Mouse (Mus musculus) neural tube, embryonic 11.5 days (tissue): Measurements from ENCODE around the gene Krtap28-10. TPM values are rescaled to one million over a fixed set of nuclear protein-coding genes. Genes with fewer than 3 reads are reported as not detected.

Experiments
- ATAC-seq: fragments of 200-750 bp; cut with Nextera tagmentation; 2 replicates; pipeline ENCODE4 v1.8.0; 2017; ENCODE audit warnings: moderate number of reproducible peaks, mild to moderate bottlenecking, moderate TSS enrichment, moderate library complexity; ENCODE audit not compliant: insufficient read depth, low FRiP score, low TSS enrichment
- DNase-seq: peaks from one replicate; pipeline ENCODE4 v3.0.0-alpha.2; 2015; ENCODE audit warnings: low spot score
- H3K27ac ChIP-seq: fragments of 300-500 bp; sonication (generic); 2 replicates; pipeline ENCODE4 v1.5.1; 2014; ENCODE audit warnings: low read depth, mild to moderate bottlenecking, low read length
- H3K27me3 ChIP-seq: fragments of 300-500 bp; sonication (generic); 2 replicates; pipeline ENCODE4 v1.6.1; 2014; ENCODE audit warnings: mild to moderate bottlenecking, low read length, mixed read lengths; ENCODE audit not compliant: control insufficient read depth, insufficient read depth
- H3K36me3 ChIP-seq: fragments of 300-500 bp; sonication (generic); 2 replicates; pipeline ENCODE4 v1.6.1; 2014; ENCODE audit warnings: mild to moderate bottlenecking, low read length, moderate library complexity, mixed read lengths; ENCODE audit not compliant: control insufficient read depth, insufficient read depth
- H3K4me1 ChIP-seq: fragments of 300-500 bp; sonication (generic); 2 replicates; pipeline ENCODE4 v1.6.1; 2014; ENCODE audit warnings: low read length, mixed read lengths; ENCODE audit not compliant: control insufficient read depth, insufficient read depth
- H3K4me2 ChIP-seq: fragments of 300-500 bp; sonication (generic); 2 replicates; pipeline ENCODE4 v1.6.1; 2014; ENCODE audit warnings: low read depth, mild to moderate bottlenecking, moderate library complexity
- H3K4me3 ChIP-seq: fragments of 300-500 bp; sonication (generic); 2 replicates; pipeline ENCODE4 v1.5.1; 2014; ENCODE audit warnings: low read depth, low read length
- H3K9ac ChIP-seq: fragments of 300-500 bp; sonication (generic); 2 replicates; pipeline ENCODE4 v1.6.1; 2014; ENCODE audit warnings: mild to moderate bottlenecking, low read length
- H3K9me3 ChIP-seq: fragments of 300-500 bp; sonication (generic); 2 replicates; pipeline ENCODE4 v1.6.1; 2016; ENCODE audit warnings: low read length; ENCODE audit not compliant: control insufficient read depth
- WGBS: fragments of 180-500 bp; shearing (Covaris S2); extraction: QIAGEN DNeasy Blood & Tissue Kit; methylation state at CpG from one replicate; pipeline ENCODE4 v1.1.7; 2014; 5-methylcytosine and 5-hydroxymethylcytosine counted together
- polyA plus RNA-seq: library from polyadenylated mRNA; unstranded; fragments of >200 nt; fragmentation: Nextera tagmentation; extraction: Ambion mirVana; gene quantifications from 2 replicates; pipeline ENCODE4 v1.2.1, GENCODE M21; 2014

Krtap28-10 gene
- not detected in 2 replicates for polyA plus RNA-seq

DNA sequence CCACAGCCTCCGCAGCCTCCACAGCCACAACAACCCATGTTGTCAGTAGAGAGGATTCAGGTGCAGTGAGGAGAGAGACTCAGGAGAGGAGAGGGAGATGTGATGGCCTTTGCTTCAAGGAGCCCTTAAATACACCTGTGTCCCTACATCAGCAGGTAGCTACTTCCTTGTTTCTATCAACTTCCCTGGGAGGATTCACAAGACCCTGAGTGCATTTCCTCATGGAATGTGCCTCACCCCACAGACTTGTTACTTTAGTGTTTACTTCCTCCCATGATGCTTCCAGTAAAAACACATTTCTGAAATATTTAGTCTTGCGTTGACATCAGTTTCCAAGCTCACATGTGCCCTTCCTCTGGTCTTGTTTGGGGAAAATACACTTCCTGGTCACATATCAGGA, at the start of gene Krtap28-10:
TSS of gene Krtap28-10 (minus strand) at position 101 of the 400 bp plus-strand sequence.
- no peak within 1 kb of the TSS for H3K4me2 ChIP-seq
- H3K36me3 ChIP-seq: no peaks in the 10 kb centered on the region
- H3K9me3 ChIP-seq: no peaks in the 10 kb centered on the region
- DNase-seq (no peak), ATAC-seq (no peak)
- H3K4me3 ChIP-seq: no peak within 1 kb of the TSS
- WGBS: 92% methylated on average over 2 of the region's 2 CpGs
- no peak within 1 kb of the TSS for H3K27ac ChIP-seq
- H3K27me3 ChIP-seq: no peaks in the 10 kb centered on the region
- no peak within 1 kb of the TSS for H3K9ac ChIP-seq
- 0 out of 2 replicates have a peak, but pooled peaks cover 2% of the 10 kb centered on the region for H3K4me1 ChIP-seq

GRCm38 (mm10) chr1:83091268-83091667, 49.0 kb upstream of the Krtap28-10 start:
- no peaks in the 10 kb centered on the region for H3K4me1 ChIP-seq
- no peak overlapping the region for H3K4me3 ChIP-seq
- WGBS: 79% methylated on average over 3 of the region's 3 CpGs
- no peak overlapping the region for H3K4me2 ChIP-seq
- ATAC-seq: no peak
- H3K27me3 ChIP-seq: no peaks in the 10 kb centered on the region
- no peaks in the 10 kb centered on the region for H3K9me3 ChIP-seq
- H3K36me3 ChIP-seq: no peaks in the 10 kb centered on the region
- H3K9ac ChIP-seq: no peak overlapping the region
- DNase-seq: no peak
- no peak overlapping the region for H3K27ac ChIP-seq

DNA sequence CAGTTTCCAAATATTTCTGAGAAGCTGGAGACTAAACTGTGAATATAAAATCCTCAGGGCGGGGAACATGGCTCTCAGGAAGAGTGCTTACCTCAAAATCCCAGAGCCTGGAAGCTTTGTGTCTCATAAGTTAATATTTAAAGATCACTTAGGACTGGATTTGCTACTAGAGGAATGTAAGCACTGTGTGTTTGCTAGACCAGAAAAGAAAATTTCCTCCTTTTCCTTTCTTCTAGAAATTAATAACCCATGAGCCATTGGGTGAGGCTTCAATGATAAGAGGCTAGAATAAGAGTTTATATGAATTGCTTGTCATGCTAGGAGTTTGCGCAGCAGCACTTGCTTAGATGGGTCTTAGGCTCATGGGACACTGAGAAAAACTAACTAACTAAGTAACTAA, 42.5 kb upstream of the Krtap28-10 start:
- DNase-seq (no peak), ATAC-seq (no peak)
- H3K9ac ChIP-seq: no peak overlapping the region
- no peaks in the 10 kb centered on the region for H3K4me1 ChIP-seq
- no peak overlapping the region for H3K4me2 ChIP-seq
- no peaks in the 10 kb centered on the region for H3K36me3 ChIP-seq
- no peak overlapping the region for H3K4me3 ChIP-seq
- WGBS: 91% methylated on average over 2 of the region's 2 CpGs
- no peak overlapping the region for H3K27ac ChIP-seq
- no peaks in the 10 kb centered on the region for H3K27me3 ChIP-seq
- no peaks in the 10 kb centered on the region for H3K9me3 ChIP-seq

- no peak overlapping the region for H3K4me3 ChIP-seq
- no peaks in the 10 kb centered on the region for H3K36me3 ChIP-seq
- no peak overlapping the region for H3K9ac ChIP-seq
- H3K27me3 ChIP-seq: no peaks in the 10 kb centered on the region
- no peak overlapping the region for H3K27ac ChIP-seq
- no peaks in the 10 kb centered on the region for H3K4me1 ChIP-seq
- DNase-seq (no peak), ATAC-seq (no peak)
- 87% methylated on average over 6 of the region's 6 CpGs for WGBS
- H3K4me2 ChIP-seq: no peak overlapping the region
- H3K9me3 ChIP-seq: no peaks in the 10 kb centered on the region
Measured at GRCm38 (mm10) chr1:83077016-83077415, 34.7 kb upstream of the Krtap28-10 start.

DNA sequence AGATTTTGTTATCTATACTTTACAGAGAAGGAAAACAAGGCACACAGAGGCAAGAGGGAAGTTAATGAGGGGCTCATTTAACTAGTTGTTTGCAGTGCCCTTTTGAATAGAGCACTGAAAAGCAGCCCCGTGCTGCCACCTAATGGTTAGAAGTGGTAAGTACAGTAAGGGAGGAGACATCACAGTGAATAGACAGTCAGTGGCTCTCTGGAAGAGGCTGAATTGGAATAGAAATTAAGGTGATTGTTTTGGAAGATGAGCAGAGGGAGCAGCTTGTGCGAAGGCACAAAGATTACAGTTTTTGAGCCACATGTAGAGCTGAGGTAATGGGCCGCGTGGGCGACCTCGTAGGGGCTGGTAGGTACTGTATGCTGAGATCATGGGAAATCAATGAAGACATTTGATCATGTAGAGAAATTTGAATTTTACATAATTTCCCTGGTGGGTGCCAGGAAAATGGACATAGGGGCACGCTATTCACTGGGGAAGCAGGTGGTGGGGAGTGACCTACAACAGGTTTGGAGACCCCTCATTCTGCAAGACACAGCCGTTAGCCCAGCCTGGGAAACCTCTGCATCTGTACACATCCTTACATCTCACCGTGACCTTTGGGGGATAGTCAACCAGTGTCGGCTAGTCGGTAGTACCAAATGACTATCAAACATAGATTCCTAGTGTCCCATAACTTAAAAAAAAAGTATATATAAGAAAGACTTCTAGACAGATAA, 34.1 kb upstream of the Krtap28-10 start:
- WGBS: 47% methylated on average over 11 of the region's 11 CpGs
- DNase-seq (peak; percentile 52), ATAC-seq (peak; percentile 75)
- Histone ChIP-seq H3K4me1 (no peaks in the 10 kb centered on the region), H3K36me3 (no peaks in the 10 kb centered on the region), H3K9ac (no peak overlapping the region), H3K4me2 (peak overlapping the region; percentile 17; the same call in 1 of the 2 replicates), H3K9me3 (no peaks in the 10 kb centered on the region), H3K4me3 (no peak overlapping the region), H3K27ac (no peak overlapping the region), H3K27me3 (no peaks in the 10 kb centered on the region)

- Histone ChIP-seq H3K27ac (no peak overlapping the region), H3K4me3 (no peak overlapping the region), H3K27me3 (no peaks in the 10 kb centered on the region), H3K4me1 (no peaks in the 10 kb centered on the region), H3K9ac (no peak overlapping the region), H3K36me3 (no peaks in the 10 kb centered on the region), H3K9me3 (no peaks in the 10 kb centered on the region), H3K4me2 (peak overlapping the region; percentile 17; the same call in 1 of the 2 replicates)
- ATAC-seq (no peak), DNase-seq (no peak)
- 45% methylated on average over 15 of the region's 15 CpGs for WGBS
Measured at GRCm38 (mm10) chr1:83075526-83076189, 33.4 kb upstream of the Krtap28-10 start.

GRCm38 (mm10) chr1:83067205-83067604, 24.9 kb upstream of the Krtap28-10 start:
- Histone ChIP-seq H3K4me2 (no peak overlapping the region), H3K4me1 (no peaks in the 10 kb centered on the region), H3K36me3 (no peaks in the 10 kb centered on the region), H3K4me3 (no peak overlapping the region), H3K27ac (no peak overlapping the region), H3K9ac (no peak overlapping the region), H3K27me3 (no peaks in the 10 kb centered on the region), H3K9me3 (no peaks in the 10 kb centered on the region)
- WGBS: 90% methylated on average over 10 of the region's 10 CpGs
- no peak for ATAC-seq
- DNase-seq: no peak

DNA sequence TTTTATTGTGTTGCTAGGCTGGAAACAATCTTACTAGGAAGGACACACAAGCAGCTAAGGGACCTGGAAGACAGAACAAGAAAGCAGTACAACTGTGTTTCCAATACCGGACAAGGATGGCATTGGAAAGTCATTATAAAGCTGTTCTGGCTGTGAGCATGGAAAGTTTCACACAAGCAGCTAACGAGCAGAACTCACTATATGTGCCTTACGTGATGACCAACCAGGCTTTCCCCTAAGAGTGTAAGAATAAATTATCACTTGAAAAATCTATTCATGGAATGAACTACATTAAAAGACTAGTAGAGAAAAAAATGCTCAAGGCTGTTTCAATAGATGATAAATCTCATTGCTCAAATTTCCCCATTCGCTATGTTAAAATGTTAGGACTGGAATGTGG, 24.3 kb upstream of the Krtap28-10 start:
- ATAC-seq (no peak), DNase-seq (no peak)
- Histone ChIP-seq H3K27ac (no peak overlapping the region), H3K36me3 (no peaks in the 10 kb centered on the region), H3K4me1 (no peaks in the 10 kb centered on the region), H3K4me3 (no peak overlapping the region), H3K9me3 (no peaks in the 10 kb centered on the region), H3K4me2 (no peak overlapping the region), H3K9ac (no peak overlapping the region), H3K27me3 (no peaks in the 10 kb centered on the region)
- WGBS: 96% methylated on average over 4 of the region's 4 CpGs

GRCm38 (mm10) chr1:83064851-83065250, 22.6 kb upstream of the Krtap28-10 start:
- Histone ChIP-seq H3K9ac (no peak overlapping the region), H3K4me3 (no peak overlapping the region), H3K4me2 (no peak overlapping the region), H3K9me3 (no peaks in the 10 kb centered on the region), H3K4me1 (no peaks in the 10 kb centered on the region), H3K27me3 (no peaks in the 10 kb centered on the region), H3K27ac (no peak overlapping the region), H3K36me3 (no peaks in the 10 kb centered on the region)
- ATAC-seq: no peak
- WGBS: 27% methylated on average over 3 of the region's 3 CpGs
- peak; percentile 24 for DNase-seq
